Mouse (Mus musculus) kidney, adult 9 months (tissue): ENCODE data around the gene 5730522E02Rik.

ENCODE experiments used
- DNase-seq: peaks from one replicate; pipeline ENCODE4 v3.0.0; 2022

5730522E02Rik gene

DNA sequence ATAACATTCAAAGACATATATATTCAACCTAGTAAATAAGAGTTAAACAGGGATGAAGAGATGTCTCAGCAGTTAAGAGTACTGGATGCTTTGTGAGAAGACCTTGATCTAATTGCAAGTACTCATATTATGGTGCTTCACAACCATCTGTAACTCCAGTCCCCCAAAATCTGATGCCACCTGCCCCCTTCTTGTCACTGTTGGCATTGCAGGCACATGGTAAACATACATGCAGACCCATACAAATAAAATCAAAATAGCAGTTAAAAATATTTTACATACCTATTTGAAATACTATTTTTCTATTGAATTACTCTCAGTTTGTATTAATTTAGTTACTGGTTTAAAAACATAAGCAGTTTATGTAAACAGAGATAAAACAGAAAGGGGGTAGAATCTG is 84.6 kb downstream of the 5730522E02Rik start:
- DNase-seq, result no peak

DNA sequence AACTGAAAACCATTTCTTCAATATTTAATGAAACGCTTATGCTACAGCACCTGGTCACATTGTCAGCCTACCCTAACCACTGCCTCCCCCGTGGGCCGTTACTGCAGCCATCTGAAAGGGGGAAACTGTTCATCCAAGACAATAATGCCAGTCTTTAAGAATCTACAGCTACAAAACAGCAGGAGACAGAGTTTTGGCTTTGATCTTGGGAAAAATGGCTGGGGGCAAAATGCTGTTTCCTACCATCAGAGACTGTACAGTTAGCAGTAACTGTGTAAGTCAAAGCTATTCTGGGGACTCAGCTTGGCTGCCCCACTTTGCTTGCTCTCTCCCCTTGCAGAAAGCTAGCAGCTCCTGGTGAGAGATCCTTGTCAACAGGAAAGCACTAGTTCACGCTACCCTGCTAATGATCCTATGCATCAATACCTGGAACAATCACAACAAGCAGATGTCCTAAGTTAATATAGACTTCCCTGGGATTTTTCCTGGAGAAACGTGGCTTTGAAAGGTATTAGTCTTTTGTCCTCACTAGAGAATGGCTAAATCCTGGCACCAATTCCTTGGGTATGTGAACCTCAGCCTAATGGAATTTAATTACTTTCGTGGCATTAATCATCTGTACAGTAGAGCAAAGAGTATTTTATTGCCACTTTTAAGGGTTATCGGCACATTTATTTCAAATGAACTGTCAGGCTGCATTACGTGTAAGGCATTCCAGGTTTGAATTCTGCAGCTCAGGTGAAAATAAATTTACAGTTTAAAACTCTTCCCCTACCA is 89.6 kb downstream of the 5730522E02Rik start:
- no peak for DNase-seq

GRCm38 (mm10) chr11:26117651-26118050 is 92.9 kb downstream of the 5730522E02Rik start:
- DNase-seq, result no peak

GRCm38 (mm10) chr11:26112206-26112605 is 98.4 kb downstream of the 5730522E02Rik start:
- no peak for DNase-seq

DNA sequence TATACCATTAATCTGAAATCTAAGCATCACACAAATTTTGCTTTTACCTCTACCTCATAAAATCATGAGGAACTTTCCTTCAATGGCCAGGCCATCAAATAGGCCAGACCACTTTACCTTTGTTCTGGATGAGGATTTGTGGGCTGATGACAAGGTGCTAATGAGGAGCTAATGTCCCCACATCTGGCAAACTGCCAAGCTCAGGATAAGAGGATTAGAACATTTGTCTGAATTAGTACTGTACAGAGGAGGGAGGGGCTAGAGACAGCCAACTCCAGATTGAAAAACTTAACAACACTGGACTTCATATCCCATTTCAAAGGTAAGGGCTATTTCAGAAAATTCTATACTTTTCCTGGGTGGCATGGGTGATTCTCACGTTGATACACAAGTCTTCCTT is 101.9 kb downstream of the 5730522E02Rik start:
- DNase-seq, result no peak

DNA sequence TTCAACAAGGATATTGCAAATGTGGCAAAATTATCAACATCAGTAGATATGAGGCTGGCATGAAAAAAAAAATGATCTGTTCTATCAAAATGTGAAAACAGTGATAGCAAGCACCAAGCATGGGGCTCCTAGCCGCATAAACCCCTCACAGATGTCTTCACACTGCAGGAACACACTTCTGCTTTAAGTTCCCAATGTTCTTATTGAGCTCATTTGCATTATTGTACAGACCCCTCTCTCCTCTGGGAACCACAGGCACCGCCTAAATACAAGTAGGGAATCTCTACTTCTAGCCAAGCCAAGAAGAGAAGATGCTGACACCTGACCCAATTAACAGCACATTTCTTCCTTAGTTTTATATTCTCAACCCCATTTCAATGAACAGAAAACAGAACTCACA is 105.9 kb downstream of the 5730522E02Rik start:
- DNase-seq, result no peak

GRCm38 (mm10) chr11:26103698-26104097 is 106.9 kb downstream of the 5730522E02Rik start:
- DNase-seq, result no peak

DNA sequence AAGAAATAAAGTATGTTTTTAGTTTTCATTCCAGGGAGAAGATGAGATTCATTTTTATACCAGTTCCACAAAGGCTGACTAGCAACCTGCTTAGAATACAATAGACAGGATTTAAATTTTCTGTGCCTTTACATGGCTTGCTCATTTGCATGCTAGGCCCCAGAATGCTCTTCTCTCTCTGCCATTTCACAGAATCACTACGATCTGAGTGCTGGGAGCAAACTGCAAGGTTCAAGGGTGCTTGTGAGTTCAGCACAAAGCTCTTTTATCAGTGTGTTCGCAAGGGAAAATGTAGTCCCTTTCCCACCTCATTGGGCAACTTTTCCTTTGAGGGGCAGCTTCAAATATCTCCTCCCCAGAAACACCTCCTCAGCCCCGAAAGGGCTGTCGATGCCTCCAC is 107.7 kb downstream of the 5730522E02Rik start:
- no peak for DNase-seq

DNA sequence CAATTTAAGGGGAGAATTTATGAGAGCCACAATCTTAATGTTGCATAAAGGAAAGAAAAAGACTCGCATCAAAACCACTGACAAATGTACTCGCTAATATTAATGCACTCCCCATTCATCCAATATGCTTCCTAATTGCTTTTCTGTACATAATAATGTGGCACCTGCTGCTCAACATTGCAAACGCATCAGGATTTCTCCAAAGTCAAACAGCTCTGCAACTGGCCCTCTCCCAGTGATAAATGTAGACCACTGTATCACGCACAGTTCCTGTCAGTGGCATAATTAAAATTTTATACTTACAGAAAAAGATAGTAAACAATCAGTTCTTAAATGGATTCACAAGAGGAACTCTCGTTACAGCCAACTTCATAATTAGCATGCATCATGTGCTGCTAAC is 110.5 kb downstream of the 5730522E02Rik start:
- no peak for DNase-seq

GRCm38 (mm10) chr11:26098933-26099332 is 111.6 kb downstream of the 5730522E02Rik start:
- no peak for DNase-seq

DNA sequence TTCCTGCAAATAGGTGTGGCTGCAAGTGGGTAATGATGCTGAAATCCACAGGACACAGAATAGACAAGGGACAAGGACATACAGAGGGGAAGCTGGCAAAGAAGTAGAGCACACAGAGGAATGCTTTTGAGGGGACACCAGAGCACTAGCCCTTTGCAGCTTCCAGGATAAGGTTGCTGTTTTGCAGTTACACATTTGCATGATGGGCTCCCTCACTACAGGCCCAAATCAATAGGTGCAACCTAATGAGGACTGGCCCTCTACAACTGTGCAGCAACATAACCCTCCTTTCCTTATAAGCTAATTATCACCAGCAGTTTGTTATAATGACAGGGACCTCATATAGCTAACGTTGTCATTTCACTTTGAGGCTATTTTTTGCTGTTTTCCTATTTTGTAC is 114.5 kb downstream of the 5730522E02Rik start:
- no peak for DNase-seq

DNA sequence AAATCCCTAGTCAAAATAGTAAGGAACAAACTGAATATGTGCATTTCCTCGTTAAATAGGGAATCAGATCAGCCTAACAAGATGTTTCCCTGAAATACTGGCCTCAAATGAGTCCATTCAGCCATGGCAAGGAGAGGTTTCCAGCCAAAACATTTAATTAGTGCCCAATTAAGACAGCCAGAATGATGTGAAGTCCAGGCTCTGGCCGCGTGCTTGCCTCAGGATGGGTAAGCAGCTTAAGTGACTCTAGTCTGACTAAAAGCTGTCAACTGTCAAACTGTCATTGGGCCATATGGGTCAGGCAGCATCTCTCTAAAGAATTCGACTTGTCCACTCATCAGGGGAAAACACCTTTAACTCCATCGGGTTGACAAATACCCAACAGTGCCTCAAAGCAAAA is 121.6 kb downstream of the 5730522E02Rik start:
- no peak for DNase-seq

DNA sequence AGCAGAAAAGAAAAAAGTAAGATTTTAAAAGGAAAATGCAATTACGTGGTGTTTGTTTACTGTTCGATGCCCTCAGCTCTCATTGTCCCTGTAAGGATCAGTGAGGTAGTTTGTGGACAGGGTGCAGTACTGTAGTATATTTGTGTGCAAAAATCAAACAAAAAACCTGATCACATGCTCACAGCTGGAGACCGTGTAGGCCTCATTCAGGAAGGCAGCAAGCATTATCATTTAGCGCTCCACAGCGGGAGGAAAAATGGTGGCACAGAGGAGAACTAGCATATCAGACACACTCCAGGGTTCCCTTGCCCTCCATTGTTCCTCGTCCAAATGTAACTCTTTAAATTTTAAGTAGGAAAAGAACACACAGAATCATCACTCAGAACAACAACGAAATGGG is 123.9 kb downstream of the 5730522E02Rik start:
- DNase-seq, result no peak

- DNase-seq, result no peak
Measured at GRCm38 (mm10) chr11:26085380-26086035, 125.1 kb downstream of the 5730522E02Rik start.

- no peak for DNase-seq
Measured at GRCm38 (mm10) chr11:26076335-26076734, 134.2 kb downstream of the 5730522E02Rik start.

GRCm38 (mm10) chr11:26075536-26075935 is 135.0 kb downstream of the 5730522E02Rik start:
- DNase-seq, result no peak

DNA sequence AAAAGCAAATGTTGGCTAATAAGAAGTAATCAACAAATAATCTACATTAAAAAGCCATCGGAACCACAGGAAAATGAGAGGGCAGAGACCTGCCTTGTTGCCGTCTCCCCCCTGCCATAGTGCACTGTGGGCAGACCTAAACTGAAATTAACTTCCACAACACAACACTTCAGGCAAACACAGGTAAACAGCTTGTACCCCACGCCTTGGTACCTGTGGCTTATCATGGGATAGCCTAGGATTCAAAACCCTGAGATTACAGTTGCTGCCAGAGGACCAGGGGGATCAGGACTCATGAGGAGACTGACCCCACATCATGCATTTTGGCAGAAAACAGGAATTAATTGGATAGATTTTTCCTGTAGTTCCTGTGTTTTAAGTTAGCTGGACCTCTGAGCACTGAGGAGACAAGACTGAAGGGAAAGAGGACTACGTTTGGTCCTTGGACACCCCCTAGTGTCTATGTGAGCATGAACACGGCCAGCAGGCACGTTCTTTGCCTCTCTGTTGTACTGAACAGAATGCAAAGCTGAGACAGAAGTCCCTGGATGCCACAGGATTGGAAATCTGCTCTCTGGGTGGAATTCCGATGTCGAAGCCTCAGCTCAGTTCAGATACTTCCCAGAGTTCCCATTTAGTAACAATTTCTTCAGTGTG is 136.8 kb downstream of the 5730522E02Rik start:
- DNase-seq, result peak; percentile 25

GRCm38 (mm10) chr11:26072101-26072500 is 138.5 kb downstream of the 5730522E02Rik start:
- no peak for DNase-seq

- DNase-seq, result no peak
Measured at GRCm38 (mm10) chr11:26063252-26063651, 147.3 kb downstream of the 5730522E02Rik start.

DNA sequence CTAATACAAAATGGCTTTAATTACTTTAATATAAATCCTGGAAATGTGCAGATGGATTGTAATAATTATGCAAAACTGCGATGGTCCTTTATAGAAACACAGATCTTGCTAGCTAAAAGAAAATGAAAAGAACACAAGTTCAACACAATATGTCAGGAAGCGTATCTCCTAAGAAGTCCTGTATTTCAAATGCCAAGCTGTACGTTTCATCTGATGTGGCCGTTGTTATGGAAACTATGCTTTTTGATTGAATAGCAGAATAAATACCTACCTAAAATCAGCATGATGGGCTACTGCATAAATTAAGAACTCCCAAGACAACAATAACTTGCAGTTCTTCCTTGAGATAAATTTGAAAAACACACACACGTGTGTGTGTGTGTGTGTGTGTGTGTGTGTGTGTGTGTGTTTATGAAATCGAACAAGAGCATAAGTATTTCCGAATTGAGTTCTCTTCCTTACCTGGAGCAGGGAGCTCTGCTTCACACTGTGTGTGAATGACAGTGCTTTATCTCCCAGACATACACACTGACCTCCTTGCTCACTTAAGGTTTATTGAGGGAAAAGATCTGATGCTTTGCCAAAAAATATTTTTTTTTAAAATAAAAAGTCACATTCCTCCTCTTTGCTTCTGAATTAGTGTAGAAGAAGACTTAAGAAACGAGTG is 149.0 kb downstream of the 5730522E02Rik start:
- DNase-seq, result no peak

DNA sequence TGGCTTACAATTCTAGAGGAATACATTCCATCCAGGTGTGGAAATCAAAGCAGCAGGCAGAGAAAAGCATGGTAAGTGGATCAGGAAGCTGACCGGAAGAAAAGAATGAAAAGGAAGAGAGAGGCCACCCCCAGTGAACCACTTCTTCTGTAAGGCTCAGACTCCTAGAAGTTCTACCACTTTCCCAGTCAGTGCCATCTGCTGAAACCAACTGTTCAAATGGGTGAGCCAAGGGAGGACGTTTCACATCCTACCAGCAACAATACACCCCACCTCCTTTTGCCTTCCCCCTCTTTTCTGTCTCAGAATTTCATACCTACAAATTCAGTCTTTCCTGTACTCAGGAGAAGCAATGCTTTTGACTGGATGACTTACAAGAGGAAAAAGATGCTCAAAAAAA is 197.0 kb downstream of the 5730522E02Rik start:
- no peak for DNase-seq

DNA sequence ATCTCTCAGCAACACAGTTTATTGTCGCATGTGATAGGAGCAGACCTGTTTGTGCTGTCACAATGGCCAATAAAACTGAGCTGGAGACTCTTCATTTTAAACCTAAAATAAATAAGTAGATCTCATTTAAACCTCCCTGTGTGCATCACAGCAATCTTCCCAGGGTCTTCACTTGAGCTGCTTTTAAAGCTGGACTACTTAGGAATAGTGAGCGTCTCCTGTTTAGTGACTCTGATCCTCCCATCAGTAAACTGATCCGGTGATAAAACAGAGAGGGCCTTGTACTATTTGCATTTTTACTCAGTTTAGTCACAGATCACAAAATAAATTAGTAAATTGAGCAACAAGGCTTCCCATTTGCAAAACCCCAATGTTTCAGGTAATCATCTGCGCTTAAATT is 206.5 kb downstream of the 5730522E02Rik start:
- no peak for DNase-seq

- no peak for DNase-seq
Measured at GRCm38 (mm10) chr11:25999738-26000137, 210.8 kb downstream of the 5730522E02Rik start.
